Mouse (Mus musculus): ENCODE measurements at regions not wholly inside any gene's neighbourhood (a gene's known extent, or its start where the extent isn't known, plus 50 kb on each side); places are given as distances from the start of the nearest gene placed in this dataset.

DNA sequence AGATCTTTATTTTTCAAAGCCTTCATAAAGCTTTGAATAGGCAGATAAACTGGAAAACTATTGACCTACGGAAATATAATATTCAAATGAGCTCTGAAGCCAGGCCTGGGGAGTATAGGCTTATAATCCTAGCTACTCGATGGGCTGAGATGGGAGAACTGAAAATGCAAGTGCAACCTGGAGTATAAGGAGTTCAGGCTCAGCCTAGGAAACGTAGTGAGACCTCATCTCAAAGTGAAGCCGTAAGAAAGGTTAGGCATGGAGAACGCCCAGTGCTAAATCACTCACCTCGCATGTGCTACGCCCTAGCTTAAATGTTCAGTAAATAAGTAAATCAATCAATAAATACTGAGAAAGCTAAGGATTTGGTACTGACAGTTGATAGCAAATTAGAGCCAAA is 432.5 kb upstream of the Ubash3b start:
- no peak for DNase-seq (ENCODE audit: low spot score in 2 of 2)

DNA sequence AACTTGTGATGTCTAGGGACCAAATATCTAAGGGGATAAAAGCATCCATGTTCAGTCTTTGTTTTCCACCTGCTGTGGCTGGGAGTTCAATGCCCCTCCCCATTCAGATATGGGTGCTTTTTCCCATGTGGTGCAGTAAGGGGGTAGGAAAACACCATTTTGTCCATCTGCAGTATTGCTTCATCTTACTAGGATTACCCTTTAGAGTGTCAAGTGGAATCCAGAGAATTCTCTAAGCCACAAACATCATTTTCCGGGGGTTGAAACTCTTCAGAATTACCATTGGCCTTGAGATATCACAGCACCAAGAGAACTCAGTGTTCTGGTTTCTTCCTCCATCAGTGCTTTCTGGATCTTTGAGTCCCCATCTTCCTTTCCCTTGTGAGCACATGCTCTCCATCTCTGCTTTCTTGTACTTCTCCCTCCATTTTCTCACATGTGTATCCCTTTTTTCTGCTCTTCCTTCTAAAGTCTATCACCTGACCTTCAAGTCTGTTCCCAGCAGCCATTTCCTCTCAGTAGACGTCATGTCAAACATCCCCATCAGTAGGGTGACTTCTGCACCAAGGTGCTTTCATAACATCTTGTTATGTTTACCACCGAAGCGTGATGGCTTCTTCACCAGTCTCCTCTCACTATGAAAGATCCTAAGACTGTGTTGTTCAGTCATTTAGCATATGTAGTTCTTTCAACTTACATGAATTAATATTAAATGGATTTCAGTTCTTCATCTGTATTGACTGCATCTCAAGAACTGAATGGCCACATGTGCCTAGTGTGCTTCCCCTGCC is 431.6 kb upstream of the Ubash3b start:
- no peak for DNase-seq (ENCODE audit: low spot score in 2 of 2)

DNA sequence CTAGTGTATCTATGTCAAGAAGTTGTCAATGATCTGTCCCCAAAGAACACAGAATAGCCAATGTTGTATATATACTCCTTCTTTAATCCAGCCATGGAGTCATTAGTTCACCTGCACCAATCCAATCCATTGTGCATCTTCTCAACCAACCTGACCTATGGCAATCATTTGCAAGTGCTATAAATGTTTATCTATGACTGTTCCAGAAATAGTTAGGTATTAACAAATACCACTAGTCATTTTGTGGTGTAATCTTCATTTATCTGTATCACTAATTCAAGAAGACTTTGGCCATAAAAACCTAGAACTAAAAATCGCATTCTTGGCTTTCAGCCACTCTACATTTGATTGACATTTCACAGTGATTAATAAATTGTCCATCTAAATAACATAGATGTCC is 430.6 kb upstream of the Ubash3b start:
- no peak for DNase-seq (ENCODE audit: low spot score in 2 of 2)

DNA sequence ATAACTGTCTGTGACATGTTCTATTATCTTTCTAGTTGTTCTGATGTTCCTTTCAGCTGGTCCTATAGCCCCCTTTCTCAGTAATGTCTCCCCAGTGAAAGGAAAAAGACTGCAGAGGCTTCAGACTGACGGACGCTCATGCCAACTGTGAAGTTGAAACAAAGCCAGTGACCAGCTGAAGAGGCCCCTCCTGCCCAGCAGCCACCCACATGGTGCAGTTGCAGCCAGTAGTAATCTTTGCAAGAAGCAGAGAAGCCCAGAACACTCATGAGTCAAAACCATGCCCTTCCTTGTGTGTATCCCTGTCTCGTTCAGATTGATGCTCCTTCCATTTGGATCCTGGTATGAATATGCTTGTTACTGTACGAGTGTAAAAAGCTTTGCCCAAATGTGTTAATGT is 428.7 kb upstream of the Ubash3b start:
- no peak for DNase-seq (ENCODE audit: low spot score in 2 of 2)

DNA sequence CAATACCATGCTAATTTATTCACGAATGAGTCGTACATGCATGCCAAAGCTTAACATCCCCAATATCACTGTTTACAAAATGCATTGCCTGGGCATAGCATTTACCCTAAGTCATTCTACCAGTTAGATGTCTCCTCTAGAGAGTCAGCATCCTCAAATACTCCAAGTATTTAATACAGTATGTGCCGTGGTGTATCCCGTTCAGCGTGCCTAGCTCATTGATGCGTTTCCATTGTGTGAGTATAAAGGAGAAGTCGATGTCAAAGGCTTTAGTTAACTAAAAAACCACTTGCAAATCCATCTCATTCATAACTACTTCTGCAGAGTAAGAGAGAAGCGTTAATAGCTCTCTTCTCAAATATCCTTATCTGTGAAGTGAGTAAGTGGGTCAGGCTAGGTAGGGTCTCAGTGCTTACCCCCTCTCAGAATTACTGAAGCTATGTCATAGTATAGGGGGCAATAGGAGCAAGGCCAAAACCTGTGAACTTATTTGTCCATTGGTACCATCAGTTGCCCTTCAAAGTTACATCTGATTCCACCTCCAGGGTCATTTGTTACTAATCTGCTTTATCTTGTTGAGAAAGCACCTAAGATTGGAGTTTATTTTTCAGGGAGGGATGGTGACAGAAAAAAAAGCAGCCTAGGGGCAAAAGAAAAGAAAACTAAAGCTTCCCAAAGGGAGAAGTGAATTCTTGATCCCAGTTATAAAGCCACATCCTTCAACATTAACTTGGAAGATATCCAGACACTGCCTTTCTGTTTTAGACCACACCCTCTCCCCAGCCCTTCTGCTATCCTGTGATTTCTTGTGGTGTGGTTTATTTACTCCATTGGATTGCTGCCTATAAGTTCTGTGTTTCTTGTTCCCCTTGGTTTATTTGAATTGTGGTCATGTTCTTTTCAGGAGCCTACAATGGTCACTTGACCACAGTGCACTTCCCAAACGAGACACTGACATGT is 427.2 kb upstream of the Ubash3b start:
- no peak for DNase-seq (ENCODE audit: low spot score in 2 of 2)

DNA sequence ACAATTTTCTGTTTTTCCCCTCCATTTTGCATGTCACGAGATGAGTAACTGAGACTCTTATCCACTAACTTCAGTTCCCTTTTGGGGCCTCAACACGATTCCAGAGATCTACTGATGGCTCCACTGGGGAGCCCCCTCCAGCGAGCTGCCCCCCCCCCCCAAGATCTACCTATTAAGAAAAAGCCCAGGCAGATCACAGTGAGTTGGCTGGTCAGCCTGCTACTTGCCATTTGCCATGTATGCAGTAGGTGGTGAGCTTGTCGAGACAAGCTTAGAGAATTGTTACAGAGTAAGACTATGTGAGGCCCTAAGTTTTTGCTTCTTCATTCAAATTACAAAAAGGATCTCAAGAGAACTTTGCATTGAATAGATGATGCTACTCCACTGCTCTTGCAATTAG is 426.3 kb upstream of the Ubash3b start:
- no peak for DNase-seq (ENCODE audit: low spot score in 2 of 2)

DNA sequence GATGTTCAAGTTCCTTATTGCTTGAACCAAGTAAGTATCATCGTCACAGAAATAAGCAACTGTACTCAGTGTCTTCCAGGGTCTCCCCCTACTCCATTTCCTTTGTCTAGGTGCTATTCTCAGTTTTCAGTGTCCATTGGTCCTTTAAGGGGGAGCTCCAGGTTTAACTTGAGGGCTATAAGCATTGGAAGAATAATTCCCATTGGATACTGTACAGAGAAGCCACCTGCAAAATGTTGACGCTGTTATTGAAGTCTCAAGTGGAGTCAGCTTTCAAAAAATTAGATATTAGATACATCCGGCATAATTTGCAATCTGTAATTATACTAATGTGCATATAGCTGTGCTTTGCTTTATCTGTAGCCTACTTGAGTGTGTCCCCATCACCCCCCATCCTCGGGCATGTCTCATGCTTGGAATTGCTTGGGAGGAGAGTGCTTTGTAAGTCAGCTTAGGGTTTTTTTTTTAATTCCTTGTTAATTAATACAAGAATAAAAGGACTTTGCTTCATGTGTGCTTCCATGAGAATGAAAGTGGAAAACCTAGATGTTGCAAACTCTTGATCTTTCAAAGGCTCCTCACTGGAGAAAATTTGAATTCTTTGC is 425.6 kb upstream of the Ubash3b start:
- DNase-seq (ENCODE audit: low spot score in 2 of 2): no peak

DNA sequence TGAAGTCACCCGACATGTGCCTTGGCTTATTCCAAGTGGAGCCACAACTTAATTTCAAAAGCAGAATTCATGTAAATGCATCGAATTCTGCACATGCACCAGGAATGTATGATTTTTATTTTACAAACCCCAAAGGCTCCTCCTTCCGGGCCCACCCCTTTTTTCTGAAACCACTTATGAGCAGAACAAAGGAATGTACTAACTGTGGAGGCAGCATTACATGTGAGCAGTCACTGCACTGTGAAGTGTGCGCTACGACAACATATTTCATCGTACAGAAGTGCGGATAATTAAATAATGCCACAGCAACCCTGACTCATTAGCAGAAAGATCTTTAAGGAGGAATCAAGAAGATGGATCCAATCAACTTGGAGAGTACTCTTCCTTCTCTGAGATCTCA is 424.8 kb upstream of the Ubash3b start:
- no peak for DNase-seq (ENCODE audit: low spot score in 2 of 2)

DNA sequence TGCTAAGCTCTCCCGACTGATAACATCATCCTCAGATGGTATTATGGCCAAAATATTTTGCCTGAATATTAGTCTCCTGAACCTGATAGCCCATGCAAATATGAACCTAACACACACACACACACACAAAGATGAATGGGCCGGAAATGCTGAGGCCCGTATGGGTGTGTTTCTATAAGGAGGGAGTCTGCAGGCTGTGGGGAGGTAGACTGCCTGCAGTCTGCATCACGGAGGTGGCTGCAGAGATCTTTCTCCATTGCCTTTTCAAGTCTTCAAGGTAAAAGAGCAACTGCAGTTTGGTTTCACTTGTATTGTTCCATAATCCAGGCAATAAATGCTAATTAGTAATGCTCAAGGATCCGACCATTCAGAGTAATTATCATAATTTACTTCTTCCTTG is 424.3 kb upstream of the Ubash3b start:
- DNase-seq (ENCODE audit: low spot score in 2 of 2): no peak

DNA sequence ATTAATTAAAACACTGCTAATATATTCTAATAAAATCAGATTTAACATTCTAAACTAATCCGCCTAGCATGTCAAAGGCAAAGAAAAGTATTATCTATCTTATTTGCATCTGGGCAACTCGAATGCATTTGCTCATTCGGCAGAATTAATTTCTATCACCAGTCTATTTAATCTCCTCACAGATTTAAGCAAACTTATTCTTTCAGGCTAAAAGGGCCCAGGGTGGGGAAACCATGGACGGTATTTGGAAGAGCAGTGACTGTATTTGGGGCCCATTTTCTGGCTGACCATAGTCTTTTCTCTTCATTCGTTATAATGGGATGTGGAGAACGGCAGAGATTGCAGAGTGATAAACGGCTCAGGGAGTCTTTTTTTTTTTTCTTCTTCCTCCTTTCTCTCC is 423.5 kb upstream of the Ubash3b start:
- DNase-seq (ENCODE audit: low spot score in 2 of 2): no peak

DNA sequence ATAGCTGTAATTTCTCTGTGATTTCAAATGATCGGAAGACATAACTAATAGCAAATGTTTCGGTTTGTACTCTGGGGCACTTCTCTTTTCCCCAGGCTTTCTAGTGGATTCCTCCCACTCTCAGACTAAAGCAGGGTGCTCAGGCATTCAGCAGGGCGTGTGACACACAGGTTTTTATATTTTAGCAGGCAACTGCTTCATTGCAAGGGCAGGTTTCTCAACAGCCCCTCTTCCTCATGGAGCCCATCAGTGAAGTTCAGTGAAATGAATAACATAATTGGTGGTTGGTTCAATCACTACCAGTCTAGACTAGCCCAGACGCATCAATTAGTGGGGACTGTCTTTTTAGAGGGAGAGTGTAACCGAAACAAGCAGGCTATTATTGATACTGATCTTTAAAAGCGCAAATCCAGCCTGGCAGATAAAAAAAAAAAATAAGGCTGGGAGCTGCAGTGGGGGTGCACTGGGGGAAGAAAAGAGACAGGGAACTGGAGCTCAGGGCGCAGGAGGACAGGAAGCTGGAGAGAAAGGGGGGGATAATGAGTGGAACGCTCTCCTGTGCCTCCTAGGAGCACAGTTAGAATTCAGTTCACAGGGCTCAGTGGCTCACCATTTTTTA is 422.3 kb upstream of the Ubash3b start:
- DNase-seq (ENCODE audit: low spot score in 2 of 2): no peak

DNA sequence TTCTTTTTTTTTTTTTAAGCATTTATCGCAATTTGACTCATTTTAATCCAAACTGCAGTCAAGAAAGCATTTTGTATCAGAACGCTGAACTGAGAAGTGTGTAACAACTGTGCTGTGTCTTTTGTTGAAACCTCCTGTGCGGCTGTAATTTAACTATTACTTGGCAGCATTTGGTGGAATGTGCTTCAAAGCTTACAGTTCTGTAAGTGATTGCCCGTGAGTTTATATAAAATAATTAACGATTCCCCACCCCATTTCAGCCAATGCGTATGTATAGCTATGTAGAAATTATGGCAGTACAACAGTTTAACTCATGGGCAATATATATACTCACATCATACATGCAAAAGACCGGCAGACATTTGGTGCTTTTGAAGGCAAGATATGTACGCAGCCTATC is 421.8 kb upstream of the Ubash3b start:
- DNase-seq (ENCODE audit: low spot score in 2 of 2): no peak

DNA sequence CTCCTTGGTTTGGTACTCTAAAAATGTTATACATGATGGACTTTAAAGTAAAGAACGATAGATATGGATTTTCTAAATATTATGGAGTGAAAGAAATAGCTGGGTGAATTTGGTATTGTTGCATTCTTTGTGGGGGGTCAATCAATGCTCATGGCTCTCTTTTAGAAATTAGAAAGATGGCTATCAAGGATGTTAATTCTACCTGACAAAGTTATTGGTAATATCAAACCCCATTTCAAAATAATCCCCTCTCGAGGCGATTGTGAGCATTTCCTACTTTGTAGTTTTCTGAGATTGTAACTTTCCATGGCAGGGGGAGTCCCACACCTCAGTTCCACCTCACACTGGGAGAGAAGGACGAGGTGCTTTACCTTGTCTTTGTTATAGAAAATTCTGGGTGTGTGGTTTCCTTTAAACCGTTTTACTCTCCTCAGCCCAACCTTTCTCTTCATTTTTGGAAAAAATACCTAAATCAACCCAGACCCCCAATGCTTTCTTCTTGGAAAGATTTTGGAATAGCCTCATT is 421.3 kb upstream of the Ubash3b start:
- DNase-seq (ENCODE audit: low spot score in 2 of 2): no peak

DNA sequence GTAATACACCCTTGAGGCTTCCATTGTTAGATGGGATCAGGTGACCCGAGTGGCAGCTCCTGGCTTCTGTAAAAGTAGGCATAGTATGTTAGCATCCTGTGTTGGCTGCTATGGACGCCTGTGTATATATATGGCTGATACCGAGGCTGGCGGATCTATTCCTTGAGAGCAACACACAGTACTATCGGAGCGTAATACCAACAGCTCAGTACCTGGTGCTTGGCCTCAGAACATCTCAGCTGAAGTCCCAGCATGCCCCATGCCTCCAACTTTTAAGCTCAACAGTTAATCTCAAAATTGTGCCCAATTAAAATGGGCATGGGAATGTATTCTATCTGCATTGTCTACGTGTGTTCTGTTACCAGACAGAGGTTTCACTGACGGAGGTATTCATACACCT is 420.7 kb upstream of the Ubash3b start:
- no peak for DNase-seq (ENCODE audit: low spot score in 2 of 2)

DNA sequence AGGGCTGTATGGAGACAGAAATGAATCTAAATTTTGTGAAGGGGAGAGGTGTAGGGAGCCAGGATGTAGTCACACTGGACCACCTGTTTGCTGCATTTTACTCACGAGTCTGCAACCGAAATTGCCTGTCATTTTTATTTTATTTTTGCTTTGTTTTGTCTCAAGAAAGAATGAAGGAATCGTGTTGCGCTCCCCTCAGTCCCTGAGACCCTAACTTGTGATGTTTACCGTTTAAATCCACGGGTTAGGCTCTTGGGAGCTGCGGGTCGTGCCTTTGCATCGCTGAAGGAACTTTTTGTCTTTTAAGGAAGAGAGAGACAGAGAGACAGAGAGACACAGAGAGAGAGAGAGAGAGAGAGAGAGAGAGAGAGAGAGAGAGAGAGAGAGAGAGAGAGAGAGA is 420.2 kb upstream of the Ubash3b start:
- no peak for DNase-seq (ENCODE audit: low spot score in 2 of 2)

DNA sequence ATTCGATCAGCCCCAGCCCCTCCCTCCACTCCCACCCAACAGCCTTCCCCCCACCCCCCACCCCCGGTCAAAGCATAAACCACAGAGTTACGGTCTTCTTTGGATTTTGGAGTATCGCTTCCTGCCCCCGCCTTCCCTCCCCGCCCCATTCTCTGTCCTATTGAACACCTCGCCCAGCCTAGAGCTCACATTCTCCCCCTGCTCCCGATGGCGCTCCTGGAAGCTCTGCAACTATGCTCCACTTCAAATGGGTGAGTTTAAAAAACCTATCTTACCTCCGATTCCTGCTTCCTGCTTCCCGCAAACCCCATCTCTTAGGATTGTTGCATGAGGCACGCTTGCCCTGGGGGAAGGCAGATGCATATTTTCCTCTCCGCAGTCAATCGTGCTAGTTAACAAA is 419.7 kb upstream of the Ubash3b start:
- peak in 1 of 2 experiments; percentile 28 for DNase-seq (ENCODE audit: low spot score in 2 of 2)

DNA sequence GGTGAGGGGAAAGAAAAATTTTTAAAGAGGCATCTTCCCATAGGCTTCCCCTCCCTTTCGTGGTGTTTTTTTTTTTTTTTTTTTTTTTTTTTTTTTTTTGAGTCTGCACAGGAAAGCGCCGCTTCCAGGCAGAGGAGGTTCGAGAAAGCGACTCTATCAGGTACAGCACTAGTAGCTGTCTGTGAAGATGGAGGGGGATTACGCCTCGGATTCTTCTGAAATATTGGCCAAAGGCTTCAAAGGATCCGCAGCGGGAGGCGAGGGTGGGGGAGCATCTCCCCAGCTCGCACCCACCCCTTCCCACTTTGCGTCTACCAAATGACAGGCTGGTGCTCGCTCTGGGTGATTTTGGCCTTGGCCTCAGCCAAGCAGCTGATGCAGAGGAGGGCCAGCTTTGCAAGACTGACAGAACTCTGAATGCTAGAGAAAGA is 419.1 kb upstream of the Ubash3b start:
- peak; percentile 31 to 49 for DNase-seq (ENCODE audit: low spot score in 2 of 2)

DNA sequence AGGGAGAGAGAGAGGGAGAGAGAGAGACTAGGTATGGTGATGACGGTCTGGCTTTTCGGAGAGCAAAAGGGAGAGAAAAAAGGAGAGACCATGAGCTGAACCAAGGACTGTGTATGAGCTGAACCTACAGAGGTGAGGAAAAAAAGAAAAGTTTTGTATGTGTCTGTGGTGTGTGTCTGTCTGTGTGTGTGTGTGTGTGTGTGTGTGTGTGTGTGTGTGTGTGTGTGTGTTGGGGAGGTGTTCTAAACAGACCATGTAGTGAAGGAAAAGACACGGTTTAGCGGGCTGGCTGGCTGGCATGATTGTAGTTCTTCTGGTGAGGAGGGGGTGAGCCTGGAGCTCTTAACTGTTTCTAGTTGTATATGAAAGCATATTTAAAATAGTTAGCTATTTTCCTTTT is 418.6 kb upstream of the Ubash3b start:
- DNase-seq (ENCODE audit: low spot score in 2 of 2): no peak

DNA sequence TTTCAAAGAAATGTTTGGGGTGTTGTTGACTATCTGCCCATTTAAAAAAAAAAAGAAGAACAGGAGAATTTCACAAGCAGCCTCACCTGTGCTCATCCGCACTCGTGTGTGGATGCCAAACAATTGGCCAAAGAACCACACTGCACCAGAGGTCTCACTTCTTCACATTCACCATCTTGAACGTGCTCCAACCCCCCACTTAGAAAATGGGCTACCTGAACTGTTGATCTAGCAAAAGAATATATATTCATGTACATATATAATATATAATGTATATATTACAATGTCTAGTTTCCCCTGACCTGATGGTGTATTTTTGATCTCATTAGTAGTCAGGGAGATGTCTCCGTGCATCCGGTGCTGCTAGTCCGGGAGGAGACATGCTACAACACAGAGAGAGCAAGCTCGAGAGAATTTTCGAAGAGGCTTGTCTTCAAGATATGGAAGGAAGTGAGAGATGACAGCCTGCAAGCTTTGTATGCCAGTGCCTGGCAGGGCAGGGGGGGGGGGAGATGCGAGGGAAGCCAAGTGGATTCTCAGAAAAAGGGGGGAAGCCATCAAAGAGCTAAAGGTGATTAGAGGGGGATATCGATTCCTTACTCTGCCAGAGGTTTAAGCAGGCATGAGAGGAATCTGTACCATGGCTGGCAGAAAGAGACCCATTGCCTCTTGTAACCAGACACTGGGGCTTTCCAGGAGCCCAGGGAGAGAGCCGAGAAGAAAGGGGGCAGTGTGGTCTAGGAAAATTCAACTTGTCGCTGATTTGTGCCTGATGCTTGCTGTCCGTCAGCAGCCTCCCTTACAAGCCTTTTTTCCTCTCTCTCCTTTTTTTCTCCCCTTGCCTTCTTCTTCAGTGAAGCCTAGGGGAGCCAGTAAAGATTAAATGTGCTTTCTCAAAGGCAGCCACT is 417.9 kb upstream of the Ubash3b start:
- DNase-seq (ENCODE audit: low spot score in 2 of 2): peak in 1 of 2 experiments; percentile 39

DNA sequence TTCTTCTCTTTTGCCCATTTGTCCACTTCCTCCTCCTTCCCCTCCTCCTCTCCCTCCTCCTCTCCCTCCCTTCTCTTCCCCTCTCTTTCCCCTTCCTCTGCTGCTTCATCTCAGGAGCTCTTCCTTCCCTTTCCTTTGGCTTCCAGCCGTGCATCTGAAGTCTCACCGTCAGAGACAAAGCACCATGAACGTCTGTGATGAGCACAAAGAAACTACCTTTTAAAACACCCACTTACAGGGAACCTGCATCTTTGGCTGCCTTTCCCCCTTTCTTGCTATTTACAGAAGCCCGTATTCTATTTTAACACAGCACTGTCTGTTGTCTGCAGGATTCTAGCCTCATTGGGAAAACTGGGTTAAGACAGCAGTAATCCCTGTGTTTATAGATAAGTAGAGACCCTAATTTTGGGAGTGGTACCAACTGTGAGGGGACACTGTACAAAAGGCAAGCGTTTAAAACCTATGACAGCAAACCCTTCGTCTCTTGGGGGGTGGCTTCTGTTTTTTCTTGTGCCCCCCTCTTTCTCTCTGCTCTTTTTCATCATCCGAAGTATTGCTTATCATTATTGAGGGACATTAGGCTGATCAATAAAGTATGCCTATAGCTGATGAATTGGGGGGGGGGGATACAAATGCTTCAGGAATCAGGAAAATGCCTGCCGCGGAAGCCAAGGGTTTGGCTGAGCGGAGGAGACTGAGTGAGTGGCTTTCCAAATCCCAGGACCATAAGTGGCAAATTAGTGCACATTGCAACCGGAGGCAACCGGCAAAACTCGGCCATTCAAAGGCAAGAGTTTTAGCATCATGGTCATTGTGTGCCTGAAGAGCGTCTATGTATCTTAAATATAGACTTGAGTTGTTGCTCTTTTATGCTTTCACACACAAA is 417.0 kb upstream of the Ubash3b start:
- DNase-seq (ENCODE audit: low spot score in 2 of 2): no peak

Measured in urinary bladder, postnatal 36 days (tissue).